Mouse (Mus musculus) olfactory bulb, adult 2 months (tissue): ENCODE measurements at regions not wholly inside any gene's neighbourhood (a gene's known extent, or its start where the extent isn't known, plus 50 kb on each side); places are given as distances from the start of the nearest gene placed in this dataset.

ENCODE experiments used
- CTCF ChIP-seq: fragments of 200-500 bp; IDR thresholded peaks from 2 replicates; pipeline ENCODE4 v1.5.1; 2012; ENCODE audit warnings: low read depth, mild to moderate bottlenecking, low read length, moderate library complexity; ENCODE audit not compliant: insufficient read depth
- POLR2A ChIP-seq: fragments of 200-500 bp; IDR thresholded peaks from 2 replicates; pipeline ENCODE4 v1.6.1; 2012; ENCODE audit warnings: mild to moderate bottlenecking, low read depth, low read length, moderate library complexity; ENCODE audit not compliant: insufficient read depth

GRCm38 (mm10) chr5:18153703-18154102 is 191.4 kb downstream of the Gnat3 start:
- TF ChIP-seq CTCF (no peak), POLR2A (no peak)
